Mouse (Mus musculus): ENCODE measurements around the gene Orai1. TPM values are rescaled to one million over a fixed set of nuclear protein-coding genes. Genes with fewer than 3 reads are reported as not detected.
"Not testable (repeated sequence)": the region's sequence is repeated elsewhere in the genome, so short reads cannot be mapped to it uniquely, and the experiment has no call there.

The Orai1 gene
- total RNA-seq (2017): 10.6 and 13.0 TPM in 2 replicates

DNA sequence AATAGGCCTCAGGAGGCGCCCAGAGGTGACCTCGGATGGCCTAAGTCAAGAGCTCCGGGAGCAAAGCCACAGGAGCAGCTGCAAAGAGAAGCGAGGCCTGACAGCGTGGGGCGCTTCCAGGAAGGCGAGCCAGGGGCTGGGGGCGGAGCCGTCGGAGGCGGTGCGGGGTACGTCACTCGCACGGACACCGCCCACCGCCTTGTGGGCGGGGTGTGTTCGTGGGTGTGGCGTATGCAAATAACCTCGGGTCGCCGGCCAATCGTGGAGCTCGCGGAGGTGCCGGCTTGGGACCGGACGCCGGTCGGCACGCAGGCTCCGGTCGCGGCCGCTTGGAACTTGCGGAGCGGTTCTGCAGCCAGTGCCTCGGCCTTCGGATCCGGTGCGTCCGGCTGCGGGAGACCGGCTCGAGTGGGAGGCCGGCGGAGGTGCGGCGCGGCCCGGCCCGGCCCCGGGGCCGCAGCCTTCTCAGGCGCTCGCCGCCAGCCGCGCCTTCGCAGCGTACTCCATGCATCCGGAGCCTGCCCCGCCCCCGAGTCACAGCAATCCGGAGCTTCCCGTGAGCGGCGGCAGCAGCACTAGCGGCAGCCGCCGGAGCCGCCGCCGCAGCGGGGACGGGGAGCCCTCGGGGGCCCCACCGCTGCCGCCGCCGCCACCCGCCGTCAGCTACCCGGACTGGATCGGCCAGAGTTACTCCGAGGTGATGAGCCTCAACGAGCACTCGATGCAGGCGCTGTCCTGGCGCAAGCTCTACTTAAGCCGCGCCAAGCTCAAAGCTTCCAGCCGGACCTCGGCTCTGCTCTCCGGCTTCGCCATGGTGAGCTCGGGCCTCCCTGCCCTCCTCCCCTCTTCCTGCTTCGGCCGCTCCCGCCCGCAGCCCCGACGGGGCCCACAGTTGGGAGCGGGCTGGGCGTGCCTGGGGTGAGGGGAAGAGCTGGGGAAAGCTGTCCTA, at the start of gene Orai1:
Orai1 (plus strand) TSS at position 322 of the 949 bp plus-strand sequence.
- ATAC-seq (replicated peaks; ENCODE audit: low read depth, poor library complexity, severe bottlenecking): peak; percentile 84

DNA sequence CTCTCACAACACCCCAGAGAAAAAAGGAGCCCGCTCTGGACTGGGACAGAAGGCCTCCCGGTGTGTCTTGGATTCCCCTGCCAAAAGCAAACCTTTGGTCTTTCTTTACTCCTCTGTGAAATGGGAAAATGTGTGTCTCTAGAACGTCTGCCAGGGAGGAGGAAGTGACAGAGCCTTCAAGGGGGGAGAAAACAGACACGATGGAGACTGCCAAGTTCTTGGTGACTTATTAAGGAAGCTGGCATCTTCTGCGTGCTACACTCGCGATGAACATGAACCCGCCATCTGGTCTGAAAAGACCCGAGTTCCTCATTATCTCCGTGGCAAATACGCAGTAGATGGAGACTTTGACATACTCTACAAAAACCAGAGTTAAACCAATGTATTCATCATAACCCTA, 49.4 kb upstream of the Orai1 start:
- peak; percentile 50 for ATAC-seq (replicated peaks; ENCODE audit: low read depth, poor library complexity, severe bottlenecking)

DNA sequence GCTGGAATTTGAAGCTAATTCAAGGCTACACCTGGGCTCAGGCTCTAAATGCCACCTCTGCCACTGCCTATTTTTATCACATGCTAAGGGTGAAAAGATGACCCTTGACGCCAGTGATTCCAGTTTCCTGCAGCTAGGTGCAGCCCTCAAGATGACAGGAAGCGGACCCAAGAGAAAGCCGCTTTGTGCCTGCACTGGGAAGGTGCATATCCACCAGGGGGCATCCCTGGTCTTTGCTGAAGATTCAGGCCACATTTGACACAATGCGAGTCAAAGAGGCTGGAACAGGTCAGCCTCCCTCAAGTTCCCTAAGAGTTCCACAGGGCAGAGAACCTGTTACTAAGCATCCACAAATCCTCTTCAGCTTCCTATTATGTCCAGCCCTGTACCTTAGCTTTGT, 46.6 kb upstream of the Orai1 start:
- ATAC-seq (replicated peaks; ENCODE audit: low read depth, poor library complexity, severe bottlenecking): peak; percentile 75

DNA sequence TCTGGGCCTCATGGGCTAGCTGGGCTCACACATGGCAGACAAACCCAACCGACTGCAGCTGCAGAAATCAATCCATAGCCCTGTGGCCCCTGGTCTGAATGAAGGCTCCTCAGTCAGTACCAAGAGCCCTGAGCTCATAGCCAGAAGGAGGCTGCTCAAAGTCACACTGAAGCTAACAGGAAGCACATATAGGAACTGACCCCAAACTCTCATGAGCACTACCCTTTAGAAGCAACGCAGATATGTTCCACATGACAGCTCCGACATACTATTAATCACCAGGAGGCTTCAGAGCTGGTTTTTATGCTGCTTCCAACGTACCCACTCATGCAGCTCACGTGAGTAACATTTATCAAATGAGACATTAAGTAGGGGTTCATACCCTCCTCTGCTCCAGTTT, 44.8 kb upstream of the Orai1 start:
- no peak for ATAC-seq (replicated peaks; ENCODE audit: low read depth, poor library complexity, severe bottlenecking)

DNA sequence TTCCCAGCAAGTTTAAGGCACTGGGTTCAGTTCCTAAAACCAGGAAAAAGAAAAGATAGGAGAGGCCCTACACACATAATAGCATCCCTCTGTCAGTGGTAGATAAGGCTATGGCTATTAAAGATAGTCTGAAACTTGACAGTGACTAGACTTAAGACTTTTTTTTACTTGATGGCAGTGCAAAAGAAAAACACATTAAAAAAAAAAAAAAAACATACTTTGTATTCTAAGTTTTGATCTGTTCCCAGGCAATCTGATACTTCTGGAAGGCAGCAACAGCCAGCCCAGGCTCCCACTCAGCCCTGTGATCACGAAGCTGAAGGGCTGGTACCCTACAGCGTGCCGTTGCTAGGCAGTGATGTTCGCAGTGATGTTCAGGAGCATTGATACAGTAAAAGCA, 43.4 kb upstream of the Orai1 start:
- ATAC-seq (replicated peaks; ENCODE audit: low read depth, poor library complexity, severe bottlenecking): no peak

DNA sequence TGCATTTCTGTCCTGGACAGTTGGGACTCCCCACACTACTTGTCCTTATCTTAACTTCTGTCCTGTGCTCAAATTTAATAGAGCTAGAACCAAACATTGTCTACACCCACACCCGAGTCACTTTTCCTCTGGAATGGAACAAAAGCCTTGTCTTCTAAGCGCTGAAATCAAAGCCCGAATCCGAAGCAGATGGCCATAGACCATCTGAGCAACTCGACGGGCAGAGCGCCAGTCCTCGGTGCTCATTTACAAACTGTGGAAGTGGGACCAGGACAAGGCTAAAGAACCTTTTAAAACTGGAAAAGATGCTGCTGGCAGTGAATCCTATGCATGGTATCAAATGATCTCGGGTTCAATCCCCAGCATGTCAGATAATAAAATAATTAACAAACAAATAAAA, 42.8 kb upstream of the Orai1 start:
- no peak for ATAC-seq (replicated peaks; ENCODE audit: low read depth, poor library complexity, severe bottlenecking)

DNA sequence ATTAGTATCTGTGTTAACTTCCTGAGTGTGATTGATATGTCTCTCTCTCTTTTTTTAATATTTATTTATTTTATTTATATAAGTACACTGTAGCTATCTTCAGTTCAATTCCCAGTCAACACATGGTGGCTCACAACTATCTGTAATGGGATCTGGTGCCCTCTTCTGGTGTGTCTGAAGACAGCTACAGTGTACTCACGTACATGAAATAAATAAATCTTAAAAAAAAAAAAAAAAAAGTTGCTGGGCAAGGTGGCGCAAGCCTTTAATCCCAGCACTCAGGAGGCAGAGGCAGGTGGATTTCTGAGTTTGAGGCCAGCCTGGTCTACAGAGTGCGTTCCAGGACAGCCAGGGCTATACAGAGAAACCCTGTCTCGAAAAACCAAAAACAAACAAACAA, 40.2 kb upstream of the Orai1 start:
- not testable (repeated sequence) for ATAC-seq (replicated peaks; ENCODE audit: low read depth, poor library complexity, severe bottlenecking)

DNA sequence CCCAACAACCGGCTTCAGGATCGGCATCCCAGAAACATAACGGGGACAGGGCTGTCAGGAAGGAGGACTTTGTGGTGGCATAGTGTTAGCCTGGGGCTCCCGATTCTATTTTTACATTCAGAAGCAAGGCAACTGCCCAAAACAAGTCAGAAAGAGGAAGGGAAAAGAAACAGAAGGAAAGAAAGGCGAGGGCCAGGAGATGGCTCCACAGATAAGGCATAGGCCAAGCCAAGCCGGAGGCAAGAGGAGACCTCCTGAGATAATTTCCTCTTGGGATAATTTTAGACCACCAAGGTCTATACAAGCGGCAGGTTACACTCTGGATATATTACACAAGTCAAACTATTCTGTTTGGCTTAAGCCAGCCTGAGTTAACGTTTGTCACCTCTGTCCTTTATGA, 35.9 kb upstream of the Orai1 start:
- peak; percentile 50 for ATAC-seq (replicated peaks; ENCODE audit: low read depth, poor library complexity, severe bottlenecking)

DNA sequence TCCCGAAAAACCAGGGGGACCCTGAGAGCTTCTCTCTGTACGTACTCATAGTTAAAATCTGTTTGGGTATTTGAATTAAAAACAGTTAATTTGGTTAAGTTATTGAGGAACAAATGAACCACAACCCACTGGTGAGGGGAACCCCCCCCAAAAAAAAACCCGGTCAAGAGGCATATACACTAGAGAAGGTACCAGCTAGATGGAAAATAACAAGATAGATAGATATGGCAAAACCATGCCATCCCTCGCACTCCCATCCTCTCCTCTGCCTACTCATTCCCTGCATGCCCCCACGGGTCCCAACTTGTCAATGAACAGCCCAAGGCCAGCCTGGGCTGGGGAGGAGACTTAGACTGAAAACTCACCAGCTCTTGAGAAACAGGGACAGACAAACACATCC, 30.4 kb upstream of the Orai1 start:
- ATAC-seq (replicated peaks; ENCODE audit: low read depth, poor library complexity, severe bottlenecking): no peak

DNA sequence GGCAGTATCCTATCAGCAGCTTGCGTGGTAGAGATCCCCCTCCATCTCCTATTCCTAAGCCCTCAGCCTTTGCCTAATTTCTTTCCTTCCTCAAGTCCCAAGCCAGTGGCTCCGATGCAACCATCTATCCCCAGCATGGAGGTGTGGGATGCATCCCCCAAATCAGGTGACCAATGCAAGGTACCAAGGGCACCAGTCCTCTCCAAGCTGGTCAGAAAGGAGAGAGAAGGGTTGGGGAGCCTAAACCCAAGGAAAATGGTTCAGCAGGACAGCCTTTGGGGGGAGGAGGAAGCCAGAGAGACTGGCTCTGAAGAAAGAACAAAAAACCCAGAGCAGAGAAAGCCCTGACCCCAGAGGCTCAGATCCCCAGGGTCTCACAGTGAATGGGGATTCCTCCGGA, 29.6 kb upstream of the Orai1 start:
- ATAC-seq (replicated peaks; ENCODE audit: low read depth, poor library complexity, severe bottlenecking): no peak

DNA sequence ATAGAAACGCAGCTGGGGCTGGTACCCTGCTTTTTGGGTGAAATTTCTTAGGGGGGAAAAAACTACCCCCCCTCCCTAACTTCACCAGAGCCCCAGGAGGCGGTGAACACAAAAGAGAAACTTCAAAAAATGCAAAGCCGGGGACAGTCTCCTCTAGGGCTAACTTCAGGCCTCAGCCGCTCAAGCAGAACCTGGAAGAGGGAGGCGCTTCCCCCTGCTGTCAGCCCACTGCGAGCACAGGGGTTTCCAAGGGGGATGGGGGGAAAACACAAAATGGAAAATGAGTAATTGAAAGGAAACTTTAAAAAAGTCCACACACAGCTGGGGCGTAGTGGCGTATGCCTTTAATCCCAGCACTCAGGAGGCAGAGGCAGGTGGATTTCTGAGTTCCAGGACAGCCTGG, 28.8 kb upstream of the Orai1 start:
- no peak for ATAC-seq (replicated peaks; ENCODE audit: low read depth, poor library complexity, severe bottlenecking)

DNA sequence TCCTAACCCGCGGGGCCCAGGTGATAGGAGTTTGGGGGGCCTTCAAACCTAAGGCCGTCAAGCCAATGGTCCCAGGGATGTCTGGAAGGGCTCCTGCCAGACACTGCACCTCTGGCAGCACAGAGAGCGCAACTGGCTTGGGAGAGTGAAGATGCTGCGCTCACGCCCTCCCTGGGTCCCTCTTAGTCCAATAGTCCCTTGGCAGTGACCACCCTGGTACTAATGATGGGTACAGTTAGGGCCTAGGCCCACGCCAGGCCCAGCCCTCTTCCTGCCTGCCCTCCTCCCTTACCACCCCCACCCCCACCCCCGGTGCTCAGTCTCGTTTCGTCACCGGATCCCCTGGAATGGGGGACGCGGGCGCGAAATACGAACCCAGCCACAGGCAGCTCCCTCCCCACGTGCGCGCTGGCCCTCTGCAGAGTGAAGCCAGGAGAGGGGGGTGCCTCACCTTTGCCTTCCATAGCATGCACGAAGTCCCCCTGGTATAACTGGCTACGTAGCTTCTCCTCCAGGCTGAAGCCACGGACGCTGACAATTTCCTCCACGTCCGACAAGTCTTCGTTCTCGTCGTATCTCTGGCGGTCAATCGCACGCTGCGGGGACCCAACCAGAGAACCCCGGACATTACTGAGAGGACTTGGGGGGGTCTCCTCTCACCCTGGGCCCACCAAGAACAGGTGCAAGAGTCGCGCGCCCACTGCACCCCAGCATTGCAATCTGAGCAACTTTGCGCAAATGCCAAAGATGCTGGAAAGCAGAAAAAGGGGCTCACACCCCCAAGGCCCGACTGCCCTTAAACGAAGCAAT, 27.5 kb upstream of the Orai1 start:
- peak; percentile 23 for ATAC-seq (replicated peaks; ENCODE audit: low read depth, poor library complexity, severe bottlenecking)

DNA sequence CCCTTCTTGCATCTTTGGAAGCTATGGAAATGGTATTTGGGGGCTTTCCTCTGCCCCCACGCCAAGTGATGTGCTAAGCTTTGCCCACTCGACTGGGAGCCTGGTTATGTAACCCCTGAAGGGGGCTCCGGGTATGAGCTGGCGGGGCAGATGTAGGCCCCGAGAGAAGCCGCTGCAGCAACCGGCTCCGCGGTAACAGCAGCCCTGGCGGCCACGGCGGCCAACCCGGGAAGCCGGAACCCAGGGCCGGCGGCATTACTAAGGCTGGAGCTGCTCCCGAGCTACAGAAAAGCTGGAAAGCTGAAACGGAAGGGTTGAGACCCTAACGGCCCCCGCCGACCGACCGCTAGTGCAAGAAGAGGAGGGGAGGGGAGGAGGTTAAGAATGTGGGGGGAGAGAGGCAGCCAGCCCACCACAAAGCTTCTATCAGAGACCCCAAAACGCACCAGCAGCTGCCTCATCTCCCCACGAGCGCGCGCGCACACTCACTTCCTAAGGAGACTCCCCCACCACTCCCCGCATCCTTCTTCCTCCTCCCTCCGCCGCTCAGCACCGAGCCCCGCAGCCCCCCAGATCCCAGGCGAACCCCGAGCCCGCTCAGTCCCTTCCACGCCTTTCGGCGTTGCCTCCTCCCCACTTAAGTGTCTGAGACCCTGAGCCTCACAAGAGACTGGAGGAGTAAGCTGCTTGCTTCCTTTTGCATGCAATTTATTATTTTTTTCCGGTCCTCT, 26.7 kb upstream of the Orai1 start:
- ATAC-seq (replicated peaks; ENCODE audit: low read depth, poor library complexity, severe bottlenecking): peak; percentile 48

DNA sequence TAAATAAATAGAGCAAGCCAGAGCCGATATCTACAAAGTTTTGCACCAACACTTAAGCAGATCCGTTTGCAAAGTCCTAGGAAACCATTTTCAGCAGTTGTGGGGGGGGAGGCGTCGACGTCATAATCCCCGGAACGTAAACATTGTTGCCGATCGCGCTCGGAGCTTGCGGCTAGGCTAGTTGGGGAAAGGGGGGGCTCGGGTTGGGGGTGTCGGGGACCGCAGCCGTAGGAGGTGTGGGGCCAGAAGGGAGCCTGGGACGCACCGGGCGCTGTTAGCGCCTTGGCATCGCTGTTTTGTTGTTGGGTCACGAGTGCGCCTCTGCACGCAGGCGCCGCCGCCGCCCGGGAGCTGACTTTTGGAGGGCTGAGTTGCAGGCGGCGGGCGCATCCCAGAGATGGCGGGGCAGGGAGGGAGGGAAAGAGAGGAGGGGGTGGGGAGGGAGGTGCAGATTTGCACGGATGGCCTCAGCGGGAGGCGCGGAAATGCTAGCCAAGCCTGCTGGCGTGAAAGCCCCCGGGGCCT, 25.8 kb upstream of the Orai1 start:
- peak; percentile 64 for ATAC-seq (replicated peaks; ENCODE audit: low read depth, poor library complexity, severe bottlenecking)

DNA sequence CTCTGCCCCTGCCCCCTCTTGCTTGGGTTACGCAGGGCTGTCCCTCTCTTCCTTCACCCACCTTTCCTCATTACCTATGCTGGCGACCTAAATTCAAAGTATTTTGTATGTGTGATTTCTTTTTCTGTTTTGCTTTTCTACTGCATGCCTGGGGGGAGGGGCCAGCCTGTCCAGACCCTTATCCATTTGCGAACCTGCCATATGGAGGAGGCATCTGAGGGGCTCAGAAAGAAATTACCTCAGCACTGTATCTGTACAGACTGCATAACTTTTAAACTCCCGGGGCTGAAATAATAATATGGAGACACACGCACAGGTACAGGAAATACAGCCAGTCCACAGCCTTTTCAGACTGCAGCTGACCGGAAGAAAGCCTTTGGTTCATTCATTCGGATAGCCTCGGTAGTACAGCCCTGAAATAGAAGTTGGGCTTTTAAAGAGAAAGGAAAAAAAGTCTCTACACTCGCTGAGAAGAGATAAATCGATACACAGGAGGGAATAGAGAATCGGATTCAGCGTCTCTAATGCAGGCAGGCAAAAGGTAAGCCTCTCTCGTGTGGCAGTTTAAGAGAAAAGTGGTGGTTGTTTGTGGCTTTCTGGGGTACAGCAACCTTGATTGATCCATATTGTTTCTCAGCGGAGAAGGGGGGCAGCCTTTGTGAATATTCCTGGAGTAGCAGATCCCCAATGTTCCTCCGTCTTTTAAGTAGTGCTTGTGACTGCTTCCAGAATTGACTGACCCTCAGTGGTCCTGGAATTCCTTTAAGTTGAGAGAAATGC, 25.1 kb upstream of the Orai1 start, which contains the start of gene Kdm2b:
Kdm2b (minus strand) TSS at position 273 of the 780 bp plus-strand sequence.
- no peak for ATAC-seq (replicated peaks; ENCODE audit: low read depth, poor library complexity, severe bottlenecking)

DNA sequence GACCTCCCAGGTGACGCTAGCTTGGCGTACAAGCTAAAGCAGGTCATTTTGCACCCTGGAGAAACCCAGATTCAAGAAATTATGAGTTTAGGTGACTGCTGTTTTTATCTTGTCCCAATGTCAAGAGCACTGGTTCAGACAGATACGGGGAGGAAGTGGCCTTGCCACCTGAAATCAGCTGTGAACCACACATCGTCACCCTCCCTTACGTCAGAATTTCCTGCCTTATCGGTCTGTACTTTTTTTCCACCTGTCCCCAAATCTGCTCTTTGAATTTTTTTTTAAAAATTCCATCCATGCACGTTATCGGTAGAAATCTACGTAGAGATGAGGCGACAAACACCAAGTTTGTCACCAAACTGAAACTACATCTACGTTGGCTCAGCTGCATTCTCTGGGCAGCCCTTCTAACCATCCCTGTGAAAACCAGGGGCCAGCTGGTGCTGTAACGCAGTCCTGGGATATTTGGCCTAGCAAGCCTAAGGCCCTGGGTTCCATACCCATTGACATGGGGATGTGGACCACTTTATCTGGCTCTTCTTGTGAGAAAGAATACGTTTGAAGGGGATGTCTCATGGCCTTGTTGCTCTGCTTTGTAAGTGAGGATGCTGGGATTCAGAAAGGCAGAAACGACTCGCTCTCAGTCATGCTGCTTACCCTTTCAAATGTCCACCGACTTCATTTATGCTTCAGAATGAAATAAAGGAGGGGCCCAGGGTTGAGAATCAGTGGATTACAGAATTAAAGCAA, 24.3 kb upstream of the Orai1 start:
- ATAC-seq (replicated peaks; ENCODE audit: low read depth, poor library complexity, severe bottlenecking): no peak

DNA sequence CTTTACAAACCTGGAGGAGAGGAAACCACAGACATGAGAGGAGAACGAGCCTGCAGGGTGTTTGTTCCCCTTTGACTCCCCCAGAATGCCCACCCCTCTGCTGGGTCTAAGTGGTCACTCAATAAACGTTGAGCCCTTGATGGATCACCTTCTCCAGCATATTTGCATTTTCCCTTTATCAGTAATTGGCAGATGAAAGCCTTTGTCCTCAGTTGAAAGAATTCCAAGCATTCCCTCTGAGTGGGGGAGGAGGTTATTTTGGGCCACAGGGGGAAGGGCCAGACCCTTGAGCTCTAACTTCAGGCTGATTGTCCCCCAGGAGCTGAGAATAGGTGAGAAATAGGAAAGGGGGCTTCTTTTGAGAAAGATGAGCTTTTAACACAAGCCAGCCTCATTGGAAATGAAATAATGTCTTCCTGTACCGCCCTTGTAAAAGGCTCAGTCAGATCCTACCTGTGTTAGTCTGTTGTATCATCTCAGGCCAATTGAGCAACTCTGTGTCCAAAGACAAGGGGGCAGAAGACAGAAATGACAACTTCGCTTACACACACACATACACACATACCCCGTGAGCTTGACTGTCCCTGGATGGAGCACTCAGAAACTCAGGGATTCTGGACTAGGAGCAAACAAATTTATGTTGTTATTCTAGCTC, 23.4 kb upstream of the Orai1 start:
- ATAC-seq (replicated peaks; ENCODE audit: low read depth, poor library complexity, severe bottlenecking): no peak

DNA sequence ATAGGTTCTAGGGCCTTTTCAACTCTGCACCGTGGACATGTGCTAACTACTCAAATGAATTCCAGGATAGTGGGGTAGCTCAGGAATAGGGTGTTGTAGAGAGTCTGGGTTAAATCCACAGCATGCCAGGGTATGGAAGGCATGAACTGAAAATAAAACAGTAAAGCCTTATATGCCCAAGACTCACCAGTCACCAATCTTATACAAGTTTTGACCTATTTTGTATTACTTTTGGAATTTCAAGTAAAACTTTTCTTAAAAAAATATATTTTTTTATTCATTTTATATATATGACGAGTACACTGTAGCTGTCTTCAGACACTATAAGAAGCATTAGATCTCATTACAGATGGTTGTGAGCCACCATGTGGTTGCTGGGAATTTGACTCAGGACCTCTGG, 21.1 kb upstream of the Orai1 start:
- ATAC-seq (replicated peaks; ENCODE audit: low read depth, poor library complexity, severe bottlenecking): no peak
